8 mouse cellular contexts compared by ENCODE assay signal in the genomic region with DNA sequence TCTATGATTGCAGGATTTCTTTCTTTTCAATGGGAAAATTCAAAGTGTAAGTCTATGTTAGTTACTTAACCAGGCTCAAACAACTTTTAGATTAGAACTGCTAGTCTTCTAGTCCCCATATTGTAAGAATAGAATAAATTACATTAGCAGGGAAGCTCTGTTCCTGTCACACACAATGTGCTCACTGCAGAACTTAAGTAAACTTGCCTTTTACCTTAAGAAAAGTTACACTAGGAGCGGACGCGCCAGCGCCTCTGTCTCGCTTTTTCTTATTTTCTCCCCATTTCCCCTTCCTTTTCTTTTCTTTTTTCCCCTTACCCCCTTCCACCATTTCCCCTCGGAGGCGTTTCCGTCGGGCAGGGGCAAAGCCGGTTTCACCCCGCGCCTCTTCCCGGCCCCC. TPM values are rescaled to one million over a fixed set of nuclear protein-coding genes. Genes with fewer than 3 reads are reported as not detected.
DNase-seq lines count a peak whose midpoint lies in the region; ATAC-seq lines count a peak whose summit lies in the region.

No protein-coding gene starts in this region.

- H3K9ac ChIP-seq in lung, embryonic 16.5 days (ENCODE audit: low read length), result peak overlapping the region; percentile 51
- no peak overlapping the region for H3K9ac ChIP-seq in forebrain, embryonic 16.5 days (replicated peaks; ENCODE audit: low read depth, low read length)
- H3K9ac ChIP-seq in liver, embryonic 13.5 days, result no peak overlapping the region
- peak overlapping the region; percentile 55 for H3K9ac ChIP-seq in stomach, embryonic 16.5 days (ENCODE audit: low read length)

- H3K9me3 ChIP-seq in lung, embryonic 16.5 days (ENCODE audit: control insufficient read depth, low read length), result no peaks in the 10 kb centered on the region
- no peaks in the 10 kb centered on the region for H3K9me3 ChIP-seq in forebrain, embryonic 16.5 days (ENCODE audit: control insufficient read depth, low read length)
- no peaks in the 10 kb centered on the region for H3K9me3 ChIP-seq in liver, embryonic 13.5 days (replicated peaks)
- no peaks in the 10 kb centered on the region for H3K9me3 ChIP-seq in stomach, embryonic 16.5 days (replicated peaks; ENCODE audit: control insufficient read depth, low read length)

- WGBS in lung, embryonic 16.5 days, result 7% methylated on average over 12 of the region's 13 CpGs
- WGBS in forebrain, embryonic 16.5 days, result 6% methylated on average over 13 of the region's 13 CpGs
- whole genome bisulfite sequencing in liver, embryonic 13.5 days (ENCODE audit: insufficient replicate concordance), result 4% methylated on average over 13 of the region's 13 CpGs
- WGBS in stomach, embryonic 16.5 days, result 8% methylated on average over 13 of the region's 13 CpGs

- H3K27ac ChIP-seq in lung, embryonic 16.5 days (ENCODE audit: low read length), result no peak overlapping the region
- H3K27ac ChIP-seq in forebrain, embryonic 16.5 days (ENCODE audit: low read length), result no peak overlapping the region
- H3K27ac ChIP-seq in liver, embryonic 13.5 days, result no peak overlapping the region
- H3K27ac ChIP-seq in stomach, embryonic 16.5 days (ENCODE audit: low read length), result no peak overlapping the region

- H3K27me3 ChIP-seq in lung, embryonic 16.5 days (ENCODE audit: control insufficient read depth, insufficient read depth, low read depth, low read length), result peaks cover 8% of the 10 kb centered on the region
- H3K27me3 ChIP-seq in forebrain, embryonic 16.5 days (replicated peaks; ENCODE audit: control insufficient read depth, insufficient read depth, low read length), result peaks cover 13% of the 10 kb centered on the region
- H3K27me3 ChIP-seq in liver, embryonic 13.5 days, result peaks cover 43% of the 10 kb centered on the region
- H3K27me3 ChIP-seq in stomach, embryonic 16.5 days (ENCODE audit: control insufficient read depth, insufficient read depth, low read length), result peaks cover 5% of the 10 kb centered on the region; the same call in 1 of the 2 replicates

- H3K36me3 ChIP-seq in lung, embryonic 16.5 days (ENCODE audit: control insufficient read depth, insufficient read depth, low read length), result no peaks in the 10 kb centered on the region
- no peaks in the 10 kb centered on the region for H3K36me3 ChIP-seq in forebrain, embryonic 16.5 days (ENCODE audit: control insufficient read depth, insufficient read depth)
- H3K36me3 ChIP-seq in liver, embryonic 13.5 days, result no peaks in the 10 kb centered on the region
- no peaks in the 10 kb centered on the region for H3K36me3 ChIP-seq in stomach, embryonic 16.5 days (ENCODE audit: control insufficient read depth, insufficient read depth, low read length)

- no peak for DNase-seq in lung, postnatal 4 days
- DNase-seq in liver, embryonic 13.5 days, result no peak
- no peak for DNase-seq in left cerebral cortex, adult 9 months (ENCODE audit: low spot score in 2 of 2)
- no peak for DNase-seq in ovary, postnatal 36 days (ENCODE audit: low spot score)
- no peak for DNase-seq in ovary, postnatal 14 days (ENCODE audit: low spot score)

- peak overlapping the region; percentile 47 for H3K4me3 ChIP-seq in lung, embryonic 16.5 days (ENCODE audit: low read length)
- peak overlapping the region; percentile 26 for H3K4me3 ChIP-seq in forebrain, embryonic 16.5 days (replicated peaks; ENCODE audit: low read length)
- peak overlapping the region; percentile 38 for H3K4me3 ChIP-seq in liver, embryonic 13.5 days (replicated peaks)
- peak overlapping the region; percentile 44 for H3K4me3 ChIP-seq in stomach, embryonic 16.5 days (replicated peaks; ENCODE audit: low read length)

- no peaks in the 10 kb centered on the region for H3K4me1 ChIP-seq in lung, embryonic 16.5 days (replicated peaks; ENCODE audit: control insufficient read depth, insufficient read depth, low read length)
- H3K4me1 ChIP-seq in forebrain, embryonic 16.5 days (replicated peaks; ENCODE audit: control insufficient read depth, insufficient read depth, low read length), result peaks cover 2% of the 10 kb centered on the region; the same call in 1 of the 2 replicates
- no peaks in the 10 kb centered on the region for H3K4me1 ChIP-seq in liver, embryonic 13.5 days (replicated peaks)
- no peaks in the 10 kb centered on the region for H3K4me1 ChIP-seq in stomach, embryonic 16.5 days (ENCODE audit: control insufficient read depth, insufficient read depth, low read length)

- peak overlapping the region; percentile 78 for H3K4me2 ChIP-seq in lung, embryonic 16.5 days (ENCODE audit: low read depth, low read length)
- H3K4me2 ChIP-seq in forebrain, embryonic 16.5 days (ENCODE audit: low read length), result peak overlapping the region; percentile 41
- H3K4me2 ChIP-seq in liver, embryonic 13.5 days, result peak overlapping the region; percentile 52
- peak overlapping the region; percentile 62 for H3K4me2 ChIP-seq in stomach, embryonic 16.5 days (ENCODE audit: low read depth, low read length)

- ATAC-seq in lung, embryonic 16.5 days (ENCODE audit: low read depth), result no peak
- ATAC-seq in forebrain, embryonic 16.5 days, result no peak
- ATAC-seq in liver, embryonic 13.5 days (ENCODE audit: low read depth), result no peak
- ATAC-seq in stomach, embryonic 16.5 days (ENCODE audit: insufficient read depth, low FRiP score), result no peak

RNA-seq across cellular contexts. Expression of a gene that starts 21.8 kb away (rescaled TPM):
- 43.0 and 48.5 TPM in 2 replicates for polyA plus RNA-seq in lung, embryonic 16.5 days (2015; fragmentation: Nextera tagmentation; extraction: Ambion mirVana)
- polyA plus RNA-seq in forebrain, embryonic 16.5 days (2015; fragmentation: Nextera tagmentation; extraction: Ambion mirVana), result 75.6 and 80.0 TPM in 2 replicates
- polyA plus RNA-seq in liver, embryonic 13.5 days (2015; fragmentation: Nextera tagmentation; extraction: Ambion mirVana), result 6.4 and 11.6 TPM in 2 replicates
- polyA plus RNA-seq in stomach, embryonic 16.5 days (2015; fragmentation: Nextera tagmentation; extraction: Ambion mirVana), result 40.1 and 40.2 TPM in 2 replicates

RNA-seq across cellular contexts. Expression of a gene that starts 53.1 kb away (rescaled TPM):
- 27.3 and 31.1 TPM in 2 replicates for polyA plus RNA-seq in lung, embryonic 16.5 days (2015; fragmentation: Nextera tagmentation; extraction: Ambion mirVana)
- polyA plus RNA-seq in forebrain, embryonic 16.5 days (2015; fragmentation: Nextera tagmentation; extraction: Ambion mirVana), result 32.4 and 36.0 TPM in 2 replicates
- polyA plus RNA-seq in liver, embryonic 13.5 days (2015; fragmentation: Nextera tagmentation; extraction: Ambion mirVana), result 9.1 and 10.7 TPM in 2 replicates
- 23.6 and 26.2 TPM in 2 replicates for polyA plus RNA-seq in stomach, embryonic 16.5 days (2015; fragmentation: Nextera tagmentation; extraction: Ambion mirVana)

Comparison
In these comparisons a context has a peak if more than half of its experiments do, and no peak if none do; other contexts are left out.
1. H3K9ac ChIP-seq: peak in lung, embryonic 16.5 days (single experiment) and stomach, embryonic 16.5 days (single experiment); none in forebrain, embryonic 16.5 days (single experiment) and liver, embryonic 13.5 days (single experiment).
2. Peak in every context shown above with its lines, with median percentiles within 50 percentile points of each other: H3K4me2 ChIP-seq and H3K4me3 ChIP-seq.